Mouse (Mus musculus) lung, postnatal 14 days (tissue): ENCODE data around the gene Zfp771.
"Not testable (repeated sequence)": the region's sequence is repeated elsewhere in the genome, so short reads cannot be mapped to it uniquely, and the experiment has no call there.

ENCODE experiments used
- DNase-seq: peaks from one replicate; pipeline ENCODE4 v3.0.0; 2021

Zfp771 gene

GRCm38 (mm10) chr7:127218670-127219069, 25.4 kb upstream of the Zfp771 start:
- DNase-seq = no peak

- DNase-seq = no peak
Observed at GRCm38 (mm10) chr7:127220440-127220839, 23.6 kb upstream of the Zfp771 start.

- DNase-seq = no peak
Observed at GRCm38 (mm10) chr7:127223106-127223505, 21.0 kb upstream of the Zfp771 start.

- no peak for DNase-seq
Observed at GRCm38 (mm10) chr7:127223515-127224478, 20.3 kb upstream of the Zfp771 start.

GRCm38 (mm10) chr7:127224616-127225015, 19.5 kb upstream of the Zfp771 start:
- no peak for DNase-seq

- no peak for DNase-seq
Observed at GRCm38 (mm10) chr7:127225147-127225995, 18.7 kb upstream of the Zfp771 start.

GRCm38 (mm10) chr7:127228615-127229303, 15.3 kb upstream of the Zfp771 start:
- DNase-seq = peak; percentile 88

- no peak for DNase-seq
Observed at GRCm38 (mm10) chr7:127231376-127231775, 12.7 kb upstream of the Zfp771 start.

GRCm38 (mm10) chr7:127231826-127232621, 12.1 kb upstream of the Zfp771 start:
- DNase-seq = no peak

- peak; percentile 82 for DNase-seq
Observed at GRCm38 (mm10) chr7:127232622-127233367, 11.3 kb upstream of the Zfp771 start, which contains the start of the genes Zfp553 and Sept1. Gene Zfp553 (plus strand): TSS chr7:127233061. Gene Sept1 (minus strand): TSS chr7:127233130.

GRCm38 (mm10) chr7:127233368-127233749, 10.7 kb upstream of the Zfp771 start:
- DNase-seq = no peak

- no peak for DNase-seq
Observed at GRCm38 (mm10) chr7:127233765-127234164, 10.3 kb upstream of the Zfp771 start.

- DNase-seq = no peak
Observed at GRCm38 (mm10) chr7:127234777-127235176, 9.3 kb upstream of the Zfp771 start.

GRCm38 (mm10) chr7:127243361-127243867, 660 bp upstream of the Zfp771 start:
- no peak for DNase-seq

- peak; percentile 64 for DNase-seq
Observed at GRCm38 (mm10) chr7:127244658-127245510, 810 bp downstream of the Zfp771 start.

GRCm38 (mm10) chr7:127250511-127250910, 6.4 kb downstream of the Zfp771 start:
- DNase-seq = not testable (repeated sequence)

- peak; percentile 37 for DNase-seq
Observed at GRCm38 (mm10) chr7:127252414-127252813, 8.3 kb downstream of the Zfp771 start.

GRCm38 (mm10) chr7:127253341-127253740, 9.3 kb downstream of the Zfp771 start:
- DNase-seq = no peak

- DNase-seq = peak; percentile 96
Observed at GRCm38 (mm10) chr7:127253821-127254769, 10.0 kb downstream of the Zfp771 start.
